Mouse (Mus musculus) urinary bladder, postnatal 14 days (tissue): ENCODE data around the gene Micall1.

ENCODE experiments used
- DNase-seq: peaks from one replicate; pipeline ENCODE4 v3.0.0; 2021; ENCODE audit warnings: low spot score

The Micall1 gene

DNA sequence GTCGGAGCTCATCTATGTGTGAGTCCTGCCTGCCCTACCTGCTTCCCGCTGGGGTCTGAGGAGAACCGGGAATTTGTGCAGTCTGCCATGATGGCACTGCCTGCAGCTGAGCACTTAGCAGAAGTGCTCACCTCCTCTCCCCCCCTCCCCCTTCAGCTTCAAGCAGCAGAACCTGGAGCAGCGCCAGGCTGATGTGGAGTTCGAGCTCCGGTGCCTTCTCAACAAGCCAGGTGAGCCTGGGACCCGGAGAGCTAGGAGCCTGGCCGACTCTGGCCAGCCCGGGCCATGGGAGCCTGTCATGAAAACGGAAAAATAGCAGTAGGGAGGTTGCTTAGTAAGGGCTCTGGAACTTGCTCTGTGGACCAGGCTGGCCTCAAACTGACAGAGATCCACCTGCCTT lies 22.1 kb downstream of the Micall1 start:
- peak; percentile 53 for DNase-seq

DNA sequence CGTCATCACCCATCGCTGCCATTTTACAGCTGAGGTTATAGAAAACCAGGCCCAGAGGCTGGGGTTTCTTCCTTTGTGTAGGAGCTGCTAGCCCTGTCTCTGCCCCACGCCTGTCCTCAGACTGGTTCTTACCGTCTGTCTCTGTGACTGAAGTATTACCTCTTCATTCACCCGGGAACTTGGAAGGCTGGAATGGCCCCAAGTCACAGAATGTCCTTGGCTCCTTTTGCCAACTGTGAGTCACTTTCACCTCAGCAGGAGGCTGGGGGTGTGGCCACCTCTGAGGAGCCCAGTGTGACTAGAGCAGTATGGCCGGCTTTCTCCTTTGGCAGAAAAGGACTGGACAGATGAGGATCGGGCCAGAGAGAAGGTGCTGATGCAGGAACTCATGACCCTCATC lies 22.7 kb downstream of the Micall1 start:
- DNase-seq: peak; percentile 90

DNA sequence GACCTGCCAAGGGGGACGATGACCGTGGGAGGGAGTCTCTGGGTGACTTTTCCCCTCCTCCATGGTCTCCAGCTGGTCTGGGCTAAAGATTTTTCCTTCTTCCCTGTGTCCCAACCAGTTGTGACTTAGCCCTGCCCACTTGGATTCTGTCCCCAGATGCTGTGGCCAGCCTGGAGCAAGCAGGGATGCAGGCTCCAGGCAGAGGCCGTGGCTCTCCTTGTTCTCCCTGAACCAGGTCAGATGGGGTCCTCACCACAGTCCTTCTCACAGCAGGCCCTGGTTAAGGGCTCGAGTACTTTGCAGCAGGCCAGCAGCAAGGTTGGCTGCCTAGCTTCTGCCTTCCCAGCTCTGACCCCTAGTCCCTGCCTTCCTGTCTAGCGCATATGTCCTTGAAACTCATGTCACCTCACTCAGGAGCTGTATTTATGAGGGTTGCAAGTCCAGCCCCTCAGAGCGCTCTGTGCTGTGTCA lies 24.5 kb downstream of the Micall1 start:
- no peak for DNase-seq

DNA sequence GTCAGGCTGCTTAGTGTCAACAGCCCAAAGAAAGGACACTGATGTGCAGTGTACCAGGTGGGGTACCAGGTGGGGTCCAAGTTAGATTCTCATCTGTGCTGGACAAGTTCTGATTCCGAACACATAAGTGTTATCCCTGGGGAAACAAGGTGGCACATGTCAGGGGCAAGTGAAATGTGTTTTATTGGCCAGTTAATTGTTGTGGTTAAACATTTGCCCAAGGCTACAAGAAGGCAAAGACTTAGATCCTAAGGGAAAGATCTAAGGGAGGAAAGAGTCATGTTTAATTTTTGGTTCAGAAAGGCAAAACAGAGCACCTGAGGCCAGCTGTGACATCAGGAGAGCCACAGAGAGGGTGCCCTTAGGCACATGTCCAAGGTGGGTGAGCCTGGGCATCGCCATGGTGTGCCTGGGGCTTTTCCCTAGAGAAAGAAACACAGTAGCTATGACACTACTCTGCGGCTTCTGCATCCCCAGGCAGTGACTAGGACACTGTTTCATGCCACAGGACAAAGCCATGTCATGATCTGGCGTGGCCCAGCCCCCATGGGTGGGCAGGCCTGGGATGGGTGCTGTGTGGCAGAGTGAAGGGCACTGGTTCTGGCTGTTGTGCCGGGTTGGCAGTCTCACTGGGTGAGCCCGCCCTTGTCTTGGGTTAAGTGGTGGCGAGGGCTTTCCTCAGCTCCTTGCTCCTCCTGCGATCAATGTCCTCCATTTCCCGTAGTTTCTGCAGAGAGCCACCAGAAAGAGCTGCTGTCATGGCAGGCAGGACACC lies 26.0 kb downstream of the Micall1 start:
- no peak for DNase-seq

DNA sequence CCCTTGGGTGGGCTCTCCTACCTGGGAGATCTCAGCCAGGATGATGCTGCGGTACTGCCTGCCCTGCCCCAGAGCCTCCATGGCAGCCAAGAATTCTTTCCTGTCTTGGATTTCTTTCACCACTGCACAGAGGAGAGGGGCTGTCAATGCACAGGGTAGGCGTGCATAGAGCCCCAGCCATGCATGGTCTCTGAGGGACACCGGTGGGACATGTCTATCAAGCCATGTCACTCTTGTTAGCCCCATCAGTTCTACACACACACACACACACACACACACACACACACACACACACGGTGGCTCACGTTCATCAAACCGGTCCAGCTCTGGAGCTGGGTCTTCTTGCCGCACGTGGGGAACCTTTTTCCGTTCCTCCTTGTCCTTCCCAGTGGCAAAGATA lies 26.6 kb downstream of the Micall1 start:
- DNase-seq: no peak

DNA sequence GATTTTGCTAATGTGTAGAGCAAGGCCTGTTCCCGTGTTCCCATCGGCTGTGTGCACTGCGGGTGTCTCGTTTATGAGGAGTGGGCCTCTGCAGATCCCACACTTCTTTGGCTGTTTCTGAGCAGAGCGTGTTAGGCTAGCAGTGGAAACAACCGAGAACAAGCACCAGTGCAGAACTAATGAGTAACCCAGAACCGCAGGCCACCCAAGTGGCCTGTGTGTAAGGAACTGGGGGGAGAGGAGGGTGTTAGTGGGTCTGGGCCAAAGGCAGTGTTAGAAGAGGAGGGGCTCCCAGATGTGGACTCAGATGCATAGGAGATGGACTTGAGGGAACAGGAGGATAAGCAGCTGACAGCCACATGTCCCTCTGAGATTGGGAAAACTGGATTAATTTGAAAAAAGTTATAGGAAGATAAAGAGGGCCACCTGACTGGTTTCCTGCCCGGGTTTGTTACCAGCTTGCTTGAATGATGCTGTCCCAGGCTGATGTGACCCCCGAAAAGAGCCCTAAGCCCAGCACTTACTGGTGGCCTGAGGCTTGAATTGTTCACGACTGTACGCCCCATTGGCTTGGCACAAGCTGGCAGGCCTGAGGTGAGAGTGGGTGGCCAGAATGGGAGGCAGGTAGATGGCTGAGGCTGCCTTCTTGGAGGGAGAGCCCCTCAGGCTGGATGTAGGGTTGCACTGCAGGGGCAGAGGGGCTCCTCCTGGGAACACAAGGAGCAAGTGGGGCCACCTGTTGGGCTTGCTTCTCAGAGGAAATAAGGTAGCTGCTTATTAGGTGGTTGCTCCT lies 27.3 kb downstream of the Micall1 start:
- no peak for DNase-seq

DNA sequence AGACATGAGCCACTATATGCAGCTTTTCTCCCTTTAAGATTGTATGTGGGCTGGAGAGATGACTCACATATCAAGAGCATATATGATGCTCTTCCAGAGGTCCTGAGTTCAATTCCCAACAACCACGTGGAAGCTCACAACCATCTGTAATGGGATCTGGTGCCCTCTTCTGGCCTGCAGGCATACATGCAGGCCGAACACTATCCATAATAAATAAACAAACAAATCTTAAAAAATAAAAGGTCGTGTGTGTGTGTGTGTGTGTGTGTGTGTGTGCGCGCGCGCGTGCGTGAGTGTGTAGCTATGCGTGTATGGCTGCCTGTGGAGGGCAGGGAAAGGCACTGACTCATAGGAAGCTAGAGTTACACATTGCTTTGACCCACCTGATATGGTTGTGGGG lies 30.9 kb downstream of the Micall1 start:
- DNase-seq: no peak

DNA sequence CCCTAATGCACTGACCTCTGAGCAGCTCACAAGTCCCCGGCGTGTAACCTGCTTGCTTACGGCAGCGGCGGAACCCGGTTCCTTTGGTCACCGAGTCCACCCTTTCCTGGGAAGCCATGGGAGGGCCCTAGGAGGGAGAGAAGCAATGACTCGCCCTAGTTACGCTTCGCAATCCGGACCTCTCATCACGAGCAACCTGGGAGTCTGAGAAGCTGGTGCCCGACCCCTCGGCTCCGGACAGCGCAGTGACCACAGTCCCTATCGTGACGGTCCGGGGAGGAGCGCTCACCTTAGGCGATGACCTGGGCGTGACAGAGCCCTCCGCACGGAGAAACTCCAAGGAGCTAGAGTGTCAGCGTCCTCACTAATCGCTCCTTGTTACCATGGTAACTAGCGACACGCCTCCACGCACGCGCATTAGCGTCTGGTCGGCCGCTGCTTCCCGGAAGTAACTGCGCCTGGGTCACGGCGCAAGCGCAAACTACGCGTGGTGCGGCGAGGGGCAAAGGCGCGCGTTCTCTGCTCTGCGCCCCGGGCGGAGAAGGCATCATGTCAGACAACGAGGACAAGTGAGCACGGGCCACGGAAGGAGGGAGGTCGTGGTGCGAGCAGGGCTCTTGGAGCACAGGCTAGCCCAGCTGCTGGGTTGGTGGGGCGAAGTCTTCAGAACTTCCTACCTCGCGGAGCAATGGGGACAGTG lies 32.3 kb downstream of the Micall1 start, which contains the start of the genes Polr2f and 1700088E04Rik:
Gene Polr2f (plus strand): TSS at position 144 of the 700 bp plus-strand sequence.
Gene 1700088E04Rik (minus strand): TSS at position 388 of the 700 bp plus-strand sequence.
- DNase-seq: peak; percentile 94

DNA sequence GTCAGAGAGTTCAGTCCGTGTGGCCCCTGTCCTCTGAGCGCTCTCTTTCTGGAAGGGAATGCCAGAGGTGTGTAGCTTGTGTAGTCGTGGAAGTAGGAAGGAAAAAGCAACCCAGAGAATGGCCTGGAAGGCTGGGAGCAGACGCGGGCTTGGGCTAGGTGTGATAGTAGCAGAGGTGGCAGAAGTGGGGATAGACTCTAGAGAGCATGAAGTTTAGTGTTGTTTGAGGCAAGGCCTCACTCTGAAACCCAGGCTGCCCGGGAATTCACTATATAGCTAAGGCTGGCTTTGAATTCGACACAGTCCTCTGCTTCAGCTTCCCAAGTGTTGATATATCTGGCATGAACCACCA lies 32.8 kb downstream of the Micall1 start:
- DNase-seq: no peak

DNA sequence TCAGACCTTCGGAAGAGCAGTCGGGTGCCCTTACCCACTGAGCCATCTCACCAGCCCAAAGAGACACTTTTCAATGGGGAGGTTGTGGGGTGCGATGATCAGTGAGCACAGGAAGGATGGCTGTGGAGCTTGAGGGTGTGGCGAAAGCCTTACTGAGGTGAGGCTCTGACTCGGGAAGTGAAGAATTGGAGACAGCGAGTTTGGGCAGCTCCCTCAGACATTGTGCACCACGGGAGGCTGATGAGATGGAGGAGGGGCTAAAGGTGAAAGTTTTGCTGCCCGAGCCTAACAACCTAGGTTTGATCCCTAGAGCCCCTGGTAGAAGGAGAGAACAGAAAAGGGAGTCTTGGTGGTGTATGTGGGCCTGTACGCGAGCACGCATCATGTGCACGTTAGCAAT lies 34.6 kb downstream of the Micall1 start:
- no peak for DNase-seq

DNA sequence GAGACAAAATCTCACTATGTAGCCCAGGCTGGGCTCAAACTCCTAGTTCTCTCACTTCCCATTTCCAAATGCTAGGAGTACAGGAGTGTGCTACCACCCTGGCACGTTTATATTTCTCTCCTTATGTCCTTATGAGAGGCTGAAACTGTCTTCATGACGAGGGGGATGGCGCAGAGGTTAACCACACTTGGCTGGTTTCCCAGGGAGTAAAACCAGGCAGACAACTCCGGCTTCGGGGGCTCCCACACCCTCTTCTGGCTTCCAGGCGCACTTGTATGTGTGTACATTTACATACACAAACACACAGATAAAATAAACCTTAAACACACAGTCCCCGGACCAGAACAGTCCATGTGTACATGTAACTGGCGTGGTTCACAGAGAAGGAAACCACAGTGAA lies 35.3 kb downstream of the Micall1 start:
- DNase-seq: no peak

DNA sequence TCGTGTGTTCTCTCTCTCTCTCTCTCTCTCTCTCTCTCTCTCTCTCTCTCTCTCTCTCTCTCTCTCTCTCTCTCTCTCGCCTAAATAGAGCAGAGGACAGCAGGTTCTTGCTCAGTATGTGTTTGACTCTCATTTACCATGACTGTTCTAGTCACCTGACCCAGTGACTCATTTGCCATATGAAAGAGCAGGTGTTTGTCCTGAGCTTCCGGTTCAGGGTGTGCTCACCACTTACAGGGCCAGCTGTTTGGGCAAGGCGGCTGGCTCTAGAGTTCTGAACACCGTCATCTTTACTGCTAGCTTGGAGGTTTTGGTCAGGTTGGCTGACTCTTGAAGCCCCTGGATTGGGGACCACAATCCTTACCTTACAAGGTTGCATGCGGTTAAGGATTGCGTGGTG lies 36.8 kb downstream of the Micall1 start:
- DNase-seq: no peak

DNA sequence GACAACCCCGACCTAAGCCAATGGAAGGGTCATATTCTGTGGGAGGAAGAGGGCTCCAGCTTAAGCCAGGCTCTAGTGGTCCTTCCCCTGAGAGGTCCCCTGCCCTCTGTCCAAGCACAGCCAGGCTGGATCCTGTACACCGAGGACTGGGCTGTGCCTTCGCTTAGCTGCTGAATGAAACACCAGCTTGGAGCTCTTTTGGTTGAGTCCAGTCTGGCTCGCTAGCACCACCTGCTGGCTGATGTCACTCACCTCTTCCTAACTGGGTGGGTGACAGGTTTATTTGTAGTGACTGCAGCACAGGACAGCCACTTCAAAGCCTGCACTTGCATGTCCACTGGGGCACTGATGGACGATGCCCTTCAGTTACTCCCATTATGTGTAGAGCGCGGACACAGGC lies 39.8 kb downstream of the Micall1 start:
- DNase-seq: peak; percentile 88

DNA sequence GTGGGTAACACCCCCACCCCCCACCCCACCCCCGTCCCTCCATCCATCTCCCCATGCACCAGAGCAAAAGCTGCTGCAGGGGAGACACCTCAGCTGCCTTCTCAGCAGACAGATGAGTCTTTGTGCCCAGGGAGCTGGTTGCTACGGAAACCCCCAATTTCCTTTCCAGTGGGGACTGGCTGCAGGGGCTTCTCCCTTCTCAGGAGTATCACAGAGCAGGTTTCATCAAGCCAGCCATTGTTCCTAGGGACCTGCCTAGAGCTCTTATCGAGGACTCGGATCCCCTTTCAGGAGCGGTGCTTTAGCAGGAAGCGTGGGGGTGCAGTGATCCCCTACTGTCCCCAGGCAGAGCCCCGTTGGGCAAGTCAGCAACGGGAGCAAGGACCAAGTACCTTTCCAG lies 43.2 kb downstream of the Micall1 start:
- no peak for DNase-seq

DNA sequence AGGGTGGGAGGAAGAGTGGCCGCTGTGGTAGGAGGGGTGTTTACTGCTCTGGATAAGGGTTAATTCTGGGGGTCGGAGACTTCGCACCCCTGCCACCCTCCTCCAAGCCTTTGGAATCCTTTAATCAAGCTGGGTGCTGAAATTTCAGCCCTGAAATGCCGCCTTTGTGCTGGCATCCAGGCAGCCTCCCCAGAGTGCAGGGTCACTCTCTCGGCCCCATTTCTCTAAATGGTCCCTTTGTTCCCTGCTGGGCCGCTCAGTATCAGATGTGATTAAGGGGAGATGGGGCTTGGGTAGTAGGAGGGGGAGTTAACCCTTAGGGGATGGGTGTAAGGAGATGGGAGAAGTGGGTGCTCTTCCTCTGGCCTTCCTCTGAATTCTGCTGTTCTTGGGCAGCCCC lies 44.0 kb downstream of the Micall1 start:
- DNase-seq: no peak

DNA sequence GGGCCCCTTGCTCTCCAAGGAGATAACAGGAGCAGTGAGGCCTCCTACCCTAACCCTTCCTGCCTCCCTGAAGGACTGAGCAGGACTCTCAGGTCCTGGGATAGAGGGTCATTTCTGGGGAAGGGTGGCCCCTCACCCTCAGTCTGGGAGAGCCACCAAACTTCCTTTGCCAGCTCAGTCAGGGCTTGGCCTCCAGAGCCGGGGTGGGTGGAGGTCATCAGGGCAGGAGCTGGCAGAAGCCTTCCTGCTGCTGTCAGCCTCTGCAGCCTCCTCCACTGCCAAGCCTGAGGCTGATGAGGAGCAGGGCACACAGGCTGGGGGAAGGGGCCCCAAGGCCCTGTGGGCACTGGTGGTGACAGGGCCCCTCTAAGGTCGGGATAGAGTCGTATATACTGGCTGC lies 46.9 kb downstream of the Micall1 start:
- DNase-seq: no peak

DNA sequence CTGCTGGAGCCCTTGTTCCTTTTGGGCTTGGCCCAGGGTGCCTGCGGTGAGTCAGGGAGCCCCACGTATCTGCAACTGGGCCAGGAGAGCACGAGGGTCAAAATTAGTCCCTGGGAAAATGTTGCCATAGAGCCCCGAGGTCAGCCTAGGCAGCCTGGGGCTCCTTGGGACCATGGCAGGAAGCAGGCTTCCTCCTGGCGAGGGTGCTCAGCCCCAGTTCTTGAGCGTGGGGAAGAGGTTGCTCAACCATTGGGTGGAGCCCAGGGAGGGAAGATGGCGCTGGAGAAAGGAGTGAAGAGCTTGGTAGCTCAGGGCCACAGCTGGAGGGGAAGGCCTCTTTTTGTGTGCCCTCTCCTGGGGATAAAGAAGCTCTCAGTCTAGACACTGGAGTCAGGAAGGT lies 53.6 kb downstream of the Micall1 start:
- DNase-seq: no peak

DNA sequence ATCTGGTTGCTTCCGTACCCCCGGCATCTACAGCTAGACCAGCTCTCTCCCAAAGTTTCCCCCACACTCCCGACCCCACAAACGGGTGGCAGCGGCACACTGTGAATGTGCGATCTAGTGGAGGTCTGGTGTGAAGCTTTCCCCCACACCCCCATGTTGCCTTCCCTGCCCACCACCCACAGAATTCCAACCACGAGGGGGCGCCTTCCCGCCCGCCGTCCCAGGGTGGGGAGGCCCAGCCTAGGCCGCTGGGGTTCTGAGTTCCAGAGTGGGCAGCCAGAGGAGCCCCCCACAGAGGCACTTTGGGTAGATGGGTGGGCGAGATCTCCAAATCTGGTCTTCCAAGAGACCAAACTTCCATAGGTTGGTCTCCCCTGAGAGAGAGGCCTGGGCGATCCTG lies 54.1 kb downstream of the Micall1 start:
- no peak for DNase-seq

DNA sequence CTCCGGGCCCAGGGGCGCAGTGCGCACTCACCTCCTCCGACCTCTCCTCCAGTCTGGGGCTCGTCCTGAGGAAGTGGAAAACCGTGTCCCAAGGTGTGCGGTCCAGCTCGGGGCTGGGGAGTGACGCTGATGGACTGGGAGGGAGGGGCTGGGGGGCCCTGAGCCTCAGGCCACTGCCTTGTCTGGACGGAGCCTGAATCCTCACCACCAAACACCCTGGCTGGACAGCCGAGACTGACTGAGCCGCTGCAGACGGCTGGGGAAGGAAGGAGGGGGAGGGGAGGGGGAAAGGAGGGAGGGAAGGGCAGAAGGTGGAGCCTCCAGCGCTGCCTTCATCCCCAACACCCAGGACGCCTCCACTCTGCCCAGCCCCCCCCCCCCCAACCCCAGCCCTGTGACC lies 55.6 kb downstream of the Micall1 start:
- DNase-seq: no peak

DNA sequence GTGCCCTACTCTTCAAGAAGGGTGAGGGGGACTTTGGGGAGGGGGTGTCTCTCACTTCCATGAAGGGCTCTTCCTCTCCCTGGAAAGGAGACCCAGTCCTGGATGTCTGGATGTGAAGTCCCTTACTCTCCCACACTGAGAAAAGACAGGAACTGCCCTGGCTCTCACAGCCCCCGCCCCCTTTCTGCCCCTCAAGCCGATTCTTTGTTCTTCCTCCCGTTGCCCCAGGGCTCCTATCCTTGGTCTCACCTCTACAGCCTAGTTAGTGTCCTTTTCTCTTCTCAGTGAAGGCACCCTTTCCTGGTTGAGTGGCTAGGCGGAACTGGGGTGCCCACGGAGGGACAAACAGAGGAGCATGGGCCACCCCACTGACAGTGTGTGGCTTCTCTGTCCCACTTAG lies 56.4 kb downstream of the Micall1 start, which contains the start of gene Sox10:
Gene Sox10 (minus strand): TSS at position 101 of the 400 bp plus-strand sequence.
- DNase-seq: no peak

DNA sequence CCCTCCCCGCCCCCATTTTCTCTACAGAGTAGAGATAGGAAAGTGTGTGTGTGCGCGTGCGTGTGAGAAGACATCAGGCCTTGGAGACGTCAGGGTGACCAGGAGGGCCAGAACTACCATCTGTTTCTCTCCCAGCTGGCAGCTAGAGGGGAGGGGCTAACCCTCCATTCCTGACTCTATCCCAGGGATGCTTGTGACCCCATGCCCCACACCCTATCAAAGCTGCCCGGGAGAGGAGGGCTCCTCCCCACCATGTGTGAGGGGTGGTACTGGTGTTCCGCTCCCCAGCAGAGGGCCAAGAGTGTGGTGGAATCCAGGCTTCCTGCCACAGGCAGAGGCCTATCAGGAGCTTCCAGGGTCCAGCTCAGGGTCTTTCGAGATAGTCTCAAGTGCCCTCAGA lies 58.0 kb downstream of the Micall1 start:
- DNase-seq: no peak

DNA sequence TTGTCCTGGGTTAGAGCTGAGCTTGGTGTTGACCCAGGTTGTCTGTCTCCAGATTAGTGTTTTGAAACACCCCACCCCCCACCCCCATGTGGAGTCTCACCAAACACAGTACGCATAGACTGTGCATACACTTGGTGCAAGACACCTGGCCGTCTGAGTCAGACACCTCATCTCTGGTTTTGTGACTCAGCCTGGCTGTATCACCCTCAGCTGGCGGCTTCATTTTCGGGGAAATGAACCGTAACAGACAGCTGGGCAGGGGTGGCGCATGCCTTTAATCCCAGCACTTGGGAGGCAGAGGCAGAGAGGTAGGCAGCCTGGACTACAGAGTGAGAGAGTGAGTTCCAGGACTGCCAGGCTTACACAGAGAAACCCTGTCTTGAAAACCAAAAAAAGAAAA lies 68.2 kb downstream of the Micall1 start:
- no peak for DNase-seq

DNA sequence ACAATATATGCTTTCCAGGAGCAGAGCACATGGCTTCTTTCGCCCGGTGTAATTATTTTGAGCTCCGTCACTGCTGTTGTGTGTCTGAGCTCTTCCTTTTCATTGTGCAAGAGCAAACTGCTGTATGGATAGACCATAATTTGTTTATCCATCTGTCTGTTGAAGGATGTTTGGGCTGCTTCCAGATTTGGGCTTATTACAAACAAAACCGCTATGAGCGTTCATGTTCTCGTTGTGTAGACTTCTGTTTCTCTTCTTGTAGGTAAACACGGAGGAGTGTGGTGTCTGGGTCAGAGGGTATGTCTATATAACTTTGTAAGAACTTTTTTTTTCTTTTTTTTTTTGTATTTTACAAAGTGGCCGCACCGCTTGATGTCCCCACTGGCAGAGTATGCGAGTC lies 76.5 kb downstream of the Micall1 start:
- DNase-seq: no peak
